Mouse (Mus musculus) erythroblast, adult 5-6 weeks (primary cell): ENCODE results near the gene Camk1. TPM values are rescaled to one million over a fixed set of nuclear protein-coding genes. Genes with fewer than 3 reads are reported as not detected.
"Not testable (repeated sequence)": the region's sequence is repeated elsewhere in the genome, so short reads cannot be mapped to it uniquely, and the experiment has no call there.

Source experiments
- ATAC-seq: replicated peaks from 2 replicates; pipeline ENCODE4 v1.8.0; 2016; ENCODE audit warnings: moderate number of reproducible peaks, mild to moderate bottlenecking, moderate TSS enrichment, inconsistent platforms; ENCODE audit not compliant: poor library complexity, low FRiP score, severe bottlenecking
- total RNA-seq, 2 experiments: library from RNA; stranded (forward) in 1 of 2; stranded (reverse) in 1 of 2; fragments of 150-400 nt in 1 of 2; fragments of 200-764, 138-1000 nt in 1 of 2; gene quantifications; 2 replicates each; pipeline versions ENCODE4 v1.2.3 to v1.2.4; 2015 to 2017; ENCODE audit warnings: low replicate concordance in 2 of 2

The Camk1 gene
- total RNA-seq, 2 experiments from 2014 or later = 6.5 to 11.8 TPM

- no peak for ATAC-seq
Observed at GRCm38 (mm10) chr6:113364518-113365135, 20.8 kb upstream of the Camk1 start.

- ATAC-seq = no peak
Observed at GRCm38 (mm10) chr6:113362241-113362640, 18.5 kb upstream of the Camk1 start.

GRCm38 (mm10) chr6:113361476-113361875 is 17.7 kb upstream of the Camk1 start:
- no peak for ATAC-seq

DNA sequence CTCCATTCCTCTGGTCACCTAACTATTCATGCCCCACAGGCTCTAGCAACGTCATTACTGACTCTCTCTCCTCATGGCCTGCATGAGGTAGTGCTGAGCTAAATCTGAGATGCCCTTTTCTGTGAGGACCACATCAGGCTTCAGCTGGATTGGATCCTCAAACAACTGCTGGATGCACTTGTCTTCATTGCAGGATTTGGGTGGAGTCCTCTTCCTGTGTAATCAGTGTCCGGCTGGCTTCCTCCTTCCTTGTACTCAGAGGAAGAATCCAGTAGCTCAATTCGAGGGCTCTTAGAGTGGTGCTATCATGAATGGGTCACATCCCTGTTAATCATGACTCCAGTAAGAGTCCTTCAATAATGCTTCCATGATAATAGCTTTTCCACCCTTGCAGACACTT is 9.9 kb upstream of the Camk1 start:
- no peak for ATAC-seq

GRCm38 (mm10) chr6:113352820-113353219 is 9.0 kb upstream of the Camk1 start:
- ATAC-seq = no peak

DNA sequence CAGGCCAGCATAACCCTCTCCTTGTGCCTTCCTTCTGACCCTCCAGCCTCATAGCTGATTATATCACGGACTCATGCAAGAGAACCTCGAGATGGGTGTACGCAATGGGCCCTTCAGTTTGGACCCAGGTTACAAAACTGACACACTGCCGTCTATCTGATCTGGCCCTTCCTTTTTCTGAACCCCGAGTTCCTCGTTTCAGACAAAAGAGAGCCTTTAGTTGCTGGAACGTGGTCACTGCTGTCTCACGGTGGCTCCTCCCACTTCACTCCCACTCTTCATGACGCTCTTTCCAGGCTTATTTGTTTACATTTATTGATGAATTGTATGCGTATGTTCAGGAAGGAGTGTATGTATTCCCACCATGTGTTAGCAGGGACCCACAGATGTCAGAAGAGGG is 7.9 kb upstream of the Camk1 start:
- ATAC-seq = no peak

DNA sequence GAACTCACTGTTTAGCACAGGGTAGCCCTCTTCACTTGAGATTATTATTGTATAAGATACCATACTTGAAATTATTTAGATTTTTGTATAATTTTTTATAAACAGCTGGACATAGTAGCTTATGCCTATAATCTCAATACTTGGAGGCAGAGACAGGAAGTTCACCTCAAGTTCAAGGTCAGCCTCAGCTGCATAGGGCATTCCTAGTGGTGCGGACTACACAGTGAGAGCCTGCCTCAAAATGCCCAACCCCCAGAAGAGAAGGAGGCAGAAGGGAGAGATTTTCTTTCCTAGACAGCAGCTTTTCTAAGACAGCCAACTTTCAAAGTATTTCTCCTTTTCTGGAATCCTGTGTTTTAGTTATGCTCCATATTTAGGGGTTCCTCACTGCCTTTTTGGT is 7.4 kb upstream of the Camk1 start:
- no peak for ATAC-seq

- ATAC-seq = no peak
Observed at GRCm38 (mm10) chr6:113350538-113350937, 6.8 kb upstream of the Camk1 start.

- ATAC-seq = no peak
Observed at GRCm38 (mm10) chr6:113346897-113347296, 3.1 kb upstream of the Camk1 start.

DNA sequence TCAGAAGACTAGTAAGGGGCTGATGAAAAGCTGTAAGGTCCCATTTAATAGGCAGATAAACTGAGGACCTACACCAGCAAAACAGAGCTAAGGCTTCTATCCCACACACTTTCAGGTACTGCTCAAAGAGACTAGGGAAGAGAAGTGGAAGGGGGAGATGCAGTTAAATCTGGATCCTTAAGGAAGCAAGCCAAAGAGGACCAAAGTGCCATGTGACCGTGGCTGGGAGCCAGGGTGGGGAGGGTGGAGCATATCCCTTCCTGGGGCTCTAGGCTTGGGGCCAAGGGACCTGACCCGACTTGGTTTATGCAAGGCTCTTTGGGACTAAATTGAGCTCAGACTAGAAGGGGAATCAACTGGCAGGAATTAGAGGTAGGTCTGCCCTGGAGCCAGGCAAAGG is 537 bp upstream of the Camk1 start:
- no peak for ATAC-seq

- ATAC-seq = no peak
Observed at GRCm38 (mm10) chr6:113342297-113342696, 1.5 kb downstream of the Camk1 start.

- no peak for ATAC-seq
Observed at GRCm38 (mm10) chr6:113341574-113341973, 2.2 kb downstream of the Camk1 start.

DNA sequence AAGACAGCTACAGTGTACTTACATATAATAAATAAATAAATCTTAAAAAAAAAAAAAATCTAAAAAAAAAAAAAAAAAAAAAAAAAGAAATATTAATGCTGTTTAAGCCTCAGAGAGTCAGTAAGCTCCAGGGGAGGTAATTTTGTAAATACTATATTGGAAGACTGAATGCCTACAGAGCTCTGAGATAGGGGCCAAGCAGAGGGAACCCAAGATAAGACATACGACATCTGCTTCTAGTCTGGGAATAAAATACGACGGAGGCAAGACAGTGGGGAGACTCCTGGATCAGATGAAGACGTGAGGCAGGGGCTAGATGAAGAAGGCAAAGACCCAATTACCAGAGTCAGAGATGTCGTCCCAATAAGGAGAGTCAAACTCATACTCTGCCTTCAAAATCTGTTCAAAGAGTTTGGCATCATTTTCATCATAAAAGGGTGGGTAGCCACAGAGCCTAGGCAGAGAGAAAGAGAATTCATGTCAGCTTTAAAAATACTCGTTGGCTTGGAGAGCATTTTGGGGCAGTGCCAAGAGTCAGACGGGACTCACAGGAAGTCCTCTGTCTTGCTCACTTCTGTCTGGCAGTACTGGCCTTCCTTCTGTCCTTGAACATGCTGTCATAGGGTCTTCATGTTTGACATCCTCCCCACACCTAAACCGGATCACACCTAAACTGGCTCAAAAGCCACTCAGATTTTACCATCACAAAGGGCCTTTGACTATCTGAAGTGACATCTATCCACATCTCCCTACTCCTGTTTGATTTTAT is 6.7 kb downstream of the Camk1 start:
- ATAC-seq = no peak

GRCm38 (mm10) chr6:113334216-113334615 is 9.6 kb downstream of the Camk1 start:
- no peak for ATAC-seq

- ATAC-seq = no peak
Observed at GRCm38 (mm10) chr6:113333137-113333950, 10.4 kb downstream of the Camk1 start.

- ATAC-seq = not testable (repeated sequence)
Observed at GRCm38 (mm10) chr6:113332734-113333133, 11.1 kb downstream of the Camk1 start.

DNA sequence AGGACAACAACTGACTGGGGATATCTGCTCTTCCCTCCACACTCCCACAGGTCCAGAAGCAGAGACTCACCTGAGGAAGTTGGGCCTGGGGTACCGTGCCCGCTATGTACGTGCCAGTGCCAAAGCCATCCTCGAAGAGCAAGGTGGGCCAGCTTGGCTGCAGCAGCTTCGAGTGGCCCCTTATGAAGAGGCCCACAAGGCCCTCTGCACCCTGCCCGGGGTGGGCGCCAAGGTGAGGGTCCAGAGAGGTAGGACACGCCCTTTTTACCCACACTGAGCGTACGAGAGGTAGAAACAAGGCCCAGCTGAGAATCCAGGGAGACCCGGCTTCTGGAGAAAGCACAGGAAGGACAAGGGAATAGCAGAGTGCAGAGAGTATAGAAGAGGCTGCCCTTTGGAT is 12.1 kb downstream of the Camk1 start:
- no peak for ATAC-seq

DNA sequence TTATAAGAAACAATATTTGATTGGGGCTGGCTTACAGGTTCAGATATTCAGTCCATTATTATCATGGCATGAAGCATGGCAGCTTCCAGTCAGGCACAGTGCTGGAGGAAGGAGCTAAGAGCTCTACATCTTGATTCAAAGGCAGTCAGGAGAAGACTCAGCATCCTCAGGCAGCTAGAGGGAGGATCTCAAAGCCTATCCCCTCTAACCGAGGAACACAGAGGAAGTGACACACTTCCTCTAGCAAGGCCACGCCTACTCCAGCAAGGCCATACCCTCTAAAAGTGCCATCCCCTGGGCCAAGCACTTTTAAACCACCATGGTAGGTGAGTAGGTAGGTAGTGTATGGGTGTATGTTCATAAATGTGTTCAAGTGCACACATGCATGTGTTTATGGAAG is 13.2 kb downstream of the Camk1 start:
- ATAC-seq = no peak

DNA sequence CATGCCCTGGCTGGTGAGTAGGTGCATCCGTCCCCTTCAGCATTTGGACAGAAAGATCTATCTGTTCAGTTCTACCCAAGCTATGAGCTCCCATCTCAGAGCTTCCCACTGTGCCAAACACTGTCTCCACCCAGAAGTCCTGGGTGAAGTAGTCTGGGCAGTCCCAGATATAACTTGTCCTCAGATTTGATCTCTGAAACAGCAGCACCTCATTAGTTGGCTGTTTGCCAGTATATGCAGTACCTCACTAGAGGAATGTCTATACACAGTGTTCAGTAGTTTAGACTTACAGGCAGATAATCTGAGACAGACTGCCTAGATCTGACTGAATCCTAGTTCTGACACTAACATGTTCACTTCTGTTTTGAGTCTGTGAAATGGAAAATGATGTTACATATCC is 14.4 kb downstream of the Camk1 start:
- ATAC-seq = no peak

DNA sequence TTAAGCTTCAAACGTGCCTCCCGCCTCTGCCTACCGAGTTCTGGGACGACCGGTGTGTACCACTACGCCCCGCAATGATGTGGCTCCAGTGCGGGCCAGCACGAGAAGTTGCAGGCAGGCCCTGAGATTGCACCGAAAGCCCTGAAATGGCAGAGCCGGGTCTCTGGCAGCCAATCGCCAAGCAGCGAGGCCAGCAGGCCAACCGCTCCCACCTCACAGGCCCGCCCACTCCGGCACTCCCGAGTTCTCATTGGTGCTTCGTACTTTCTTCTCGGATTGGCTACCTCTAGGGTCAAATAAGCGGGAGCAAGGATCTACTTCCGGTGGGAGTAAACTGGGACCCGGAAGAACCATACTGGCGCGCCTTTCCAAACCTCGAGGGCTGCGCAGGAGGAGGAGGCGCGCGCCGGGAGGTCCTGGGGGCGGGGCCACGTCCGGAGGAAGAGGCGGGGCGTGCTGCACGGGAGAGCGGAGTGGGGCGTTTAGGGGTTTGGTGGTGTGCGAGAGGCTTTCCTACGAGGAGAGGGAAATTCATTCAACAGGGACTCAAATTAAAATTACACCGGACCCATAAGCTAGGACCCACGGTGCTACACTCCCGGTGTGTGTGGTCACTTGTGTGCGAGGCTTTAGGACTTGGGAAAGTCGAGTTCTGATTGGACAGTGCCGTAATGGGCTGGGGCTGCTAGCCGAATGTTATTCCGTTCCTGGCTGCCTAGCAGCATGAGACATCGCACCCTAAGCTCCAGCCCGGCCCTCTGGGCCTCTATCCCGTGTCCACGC is 17.1 kb downstream of the Camk1 start, which contains the start of gene Ogg1:
Ogg1 (plus strand) TSS at position 440 of the 783 bp plus-strand sequence.
- peak; percentile 94 for ATAC-seq
